ENCODE assay signal across 24 mouse cellular contexts in the genomic region with DNA sequence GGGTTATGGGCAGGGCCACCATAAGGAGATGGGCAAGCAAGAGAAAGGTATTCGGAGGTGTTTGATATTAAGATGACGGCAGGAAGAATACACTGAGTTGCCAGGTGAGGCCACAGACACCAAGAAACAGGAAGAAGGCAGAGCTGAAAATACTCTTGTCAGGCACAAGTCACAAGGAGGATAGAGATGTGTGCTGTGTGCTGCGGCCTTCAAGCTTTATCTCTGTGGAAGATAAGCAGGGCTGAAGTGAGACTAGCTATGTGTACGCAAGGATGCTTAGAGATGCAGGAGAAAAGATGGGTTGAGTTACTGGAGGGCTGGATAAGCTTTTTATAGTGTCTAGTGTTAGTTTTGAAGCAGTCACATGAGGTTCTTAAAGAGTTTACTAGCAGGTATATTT. TPM values are rescaled to one million over a fixed set of nuclear protein-coding genes. Genes with fewer than 3 reads are reported as not detected.
DNase-seq lines count a peak whose midpoint lies in the region; ATAC-seq and TF ChIP-seq lines count a peak whose summit lies in the region.
"Had no signal": no experiment of that assay in that cellular context is flagged by ENCODE, and none has a peak within 500 bp of the region (broad histone marks: within the 10 kb centered on the region; RNA-seq: fewer than 3 reads in every experiment).

No protein-coding gene starts in this region.

- H3K27me3 ChIP-seq in intestine, embryonic 15.5 days (replicated peaks): no peaks in the 10 kb centered on the region; the same call in 1 of the 2 replicates
- H3K27me3 ChIP-seq: embryonic facial prominence, embryonic 15.5 days; limb, embryonic 15.5 days had no signal

- DNase-seq in layer of hippocampus, adult 2 months (ENCODE audit: low spot score in 2 of 2): no peak
- DNase-seq in layer of hippocampus, postnatal 10 days (ENCODE audit: low spot score in 2 of 2): no peak
- DNase-seq in T-cell, adult 2 months (ENCODE audit: low spot score): peak; percentile 44
- no peak for DNase-seq in adrenal gland, postnatal 25 days
- DNase-seq in testis, postnatal 14 days (ENCODE audit: low spot score): no peak
- DNase-seq: cerebellum, adult 8-10 months; gastrocnemius, postnatal 25 days; heart, adult 2 months; left cerebral cortex, postnatal 4 days; retina, postnatal 1 day had no signal

- WGBS in intestine, embryonic 15.5 days: 80% methylated on average over 4 of the region's 4 CpGs

- no peak for ATAC-seq in intestine, embryonic 15.5 days
- no peak for ATAC-seq in cerebellum, adult (ENCODE audit: insufficient number of reproducible peaks, low FRiP score, low TSS enrichment)
- ATAC-seq: forebrain, embryonic 16.5 days had no signal

- no peak for TF ChIP-seq CTCF in layer of hippocampus, adult 2 months (conservative IDR thresholded peaks at IDR 0.05)

- H3K9ac ChIP-seq in intestine, embryonic 15.5 days: no peak overlapping the region
- H3K9ac ChIP-seq: embryonic facial prominence, embryonic 15.5 days; hindbrain, embryonic 12.5 days; limb, embryonic 15.5 days; liver, embryonic 14.5 days; lung, embryonic 14.5 days; midbrain, embryonic 12.5 days; neural tube, embryonic 12.5 days had no signal

- no peaks in the 10 kb centered on the region for H3K9me3 ChIP-seq in intestine, embryonic 15.5 days
- H3K9me3 ChIP-seq: embryonic facial prominence, embryonic 15.5 days; forebrain, embryonic 10.5 days; hindbrain, embryonic 12.5 days; limb, embryonic 15.5 days; midbrain, embryonic 12.5 days; neural tube, embryonic 12.5 days had no signal

- H3K4me3 ChIP-seq in layer of hippocampus, adult 2 months: no peak overlapping the region
- H3K4me3 ChIP-seq in intestine, embryonic 15.5 days (replicated peaks): no peak overlapping the region
- H3K4me3 ChIP-seq: embryonic facial prominence, embryonic 15.5 days; forebrain, embryonic 10.5 days; heart, adult 2 months; hindbrain, embryonic 12.5 days; limb, embryonic 15.5 days; midbrain, embryonic 12.5 days; neural tube, embryonic 12.5 days had no signal

- no peaks in the 10 kb centered on the region for H3K36me3 ChIP-seq in intestine, embryonic 15.5 days
- H3K36me3 ChIP-seq: embryonic facial prominence, embryonic 15.5 days; forebrain, embryonic 10.5 days; hindbrain, embryonic 12.5 days; limb, embryonic 15.5 days; midbrain, embryonic 12.5 days; neural tube, embryonic 12.5 days had no signal

- H3K27ac ChIP-seq in layer of hippocampus, adult 2 months: peak overlapping the region; percentile 43
- 0 out of 2 replicates have a peak overlapping the region, but pooled peaks have one; percentile 83 for H3K27ac ChIP-seq in intestine, embryonic 15.5 days
- H3K27ac ChIP-seq: embryonic facial prominence, embryonic 15.5 days; forebrain, embryonic 10.5 days; heart, adult 2 months; hindbrain, embryonic 12.5 days; limb, embryonic 15.5 days; liver, embryonic 14.5 days; midbrain, embryonic 12.5 days; neural tube, embryonic 12.5 days had no signal

- H3K4me2 ChIP-seq in intestine, embryonic 15.5 days (replicated peaks): no peak overlapping the region
- H3K4me2 ChIP-seq: embryonic facial prominence, embryonic 15.5 days; hindbrain, embryonic 12.5 days; lung, embryonic 14.5 days; midbrain, embryonic 12.5 days; neural tube, embryonic 12.5 days had no signal

- H3K4me1 ChIP-seq in intestine, embryonic 15.5 days (replicated peaks): peaks cover 3% of the 10 kb centered on the region; the same call in 1 of the 2 replicates
- H3K4me1 ChIP-seq: hindbrain, embryonic 12.5 days; midbrain, embryonic 12.5 days; neural tube, embryonic 12.5 days had no signal

RNA-seq across cellular contexts. Expression of gene Paxbp1, which starts 12.9 kb away (rescaled TPM):
- 10 to 100 TPM; 73.6 to 90.7 TPM for total RNA-seq in layer of hippocampus, adult 2 months (2021)
- 10 to 100 TPM; 69.9 to 89.4 TPM for total RNA-seq in layer of hippocampus, postnatal 10 days (2021)
- polyA plus RNA-seq in intestine, embryonic 15.5 days (2015; fragmentation: Nextera tagmentation; extraction: Ambion mirVana): 45.0 and 45.6 TPM in 2 replicates
- total RNA-seq in adrenal gland, postnatal 25 days (2021): 71.2 and 74.6 TPM in 2 replicates

RNA-seq across cellular contexts. Expression of gene 4932438H23Rik, which starts 37.7 kb away (rescaled TPM):
- 1 to 10 TPM; 1.5 to 2.0 TPM for total RNA-seq in layer of hippocampus, adult 2 months (2021)
- total RNA-seq in layer of hippocampus, postnatal 10 days (2021): 1 to 10 TPM; 1.3 to 1.4 TPM
- polyA plus RNA-seq in intestine, embryonic 15.5 days (2015; fragmentation: Nextera tagmentation; extraction: Ambion mirVana): 0.26 and 0.53 TPM in 2 replicates
- total RNA-seq in adrenal gland, postnatal 25 days (2021): not detected in 2 replicates
- total RNA-seq: common myeloid progenitor, adult 5-6 weeks; heart, postnatal 25 days had no signal
- polyA plus RNA-seq: intestine, embryonic 14.5 days; liver, embryonic 14.5 days had no signal

RNA-seq across cellular contexts. Expression of gene Synj1, which starts 46.2 kb away (rescaled TPM):
- total RNA-seq in layer of hippocampus, adult 2 months (2021): 100 to 1,000 TPM; 424 to 431 TPM
- total RNA-seq in layer of hippocampus, postnatal 10 days (2021): 100 to 1,000 TPM; 257 to 270 TPM
- 11.5 and 14.8 TPM in 2 replicates for polyA plus RNA-seq in intestine, embryonic 15.5 days (2015; fragmentation: Nextera tagmentation; extraction: Ambion mirVana)
- total RNA-seq in adrenal gland, postnatal 25 days (2021): 45.3 and 49.3 TPM in 2 replicates
